9 mouse cellular contexts compared by ENCODE assay signal in the genomic region with DNA sequence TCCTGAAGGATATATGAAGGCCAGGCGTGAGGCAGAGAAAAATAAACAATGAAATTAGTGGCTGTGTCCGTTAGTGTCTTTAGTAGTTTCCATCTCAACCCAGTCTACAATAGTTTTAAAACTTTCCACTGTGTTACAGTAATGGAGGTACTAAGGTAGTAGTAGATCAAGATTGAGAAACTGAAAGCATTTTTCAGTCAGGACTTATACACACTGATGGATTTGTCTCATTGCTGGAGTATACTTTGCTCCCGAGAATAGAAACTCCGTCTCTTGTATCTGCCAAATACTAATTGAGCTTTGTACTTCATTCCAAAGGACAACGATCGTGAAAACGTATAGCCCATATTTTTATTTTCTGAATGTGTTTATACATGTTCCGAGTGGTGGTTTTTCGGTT. TPM values are rescaled to one million over a fixed set of nuclear protein-coding genes. Genes with fewer than 3 reads are reported as not detected.
A peak's percentile ranks its signal among the peaks of the same experiment; 100 is the strongest.
DNase-seq lines count a peak whose midpoint lies in the region; ATAC-seq and TF ChIP-seq lines count a peak whose summit lies in the region.
"Had no signal": no experiment of that assay in that cellular context is flagged by ENCODE, and none has a peak within 500 bp of the region (broad histone marks: within the 10 kb centered on the region; RNA-seq: fewer than 3 reads in every experiment).

No protein-coding gene starts in this region.

- no peaks in the 10 kb centered on the region for H3K9me3 ChIP-seq in heart, embryonic 13.5 days
- H3K9me3 ChIP-seq in ES-Bruce4 (replicated peaks; ENCODE audit: control insufficient read depth, insufficient read depth, low read length, poor library complexity, severe bottlenecking) = no peaks in the 10 kb centered on the region
- H3K9me3 ChIP-seq in forebrain, postnatal 0 days (ENCODE audit: low read length) = no peaks in the 10 kb centered on the region
- H3K9me3 ChIP-seq in midbrain, embryonic 10.5 days (replicated peaks) = no peaks in the 10 kb centered on the region

- peak overlapping the region; percentile 97 for H3K27ac ChIP-seq in heart, embryonic 13.5 days (replicated peaks)
- 0 out of 2 replicates have a peak overlapping the region, but pooled peaks have one; percentile 46 for H3K27ac ChIP-seq in ES-Bruce4 (ENCODE audit: insufficient read depth, low read length)
- H3K27ac ChIP-seq in forebrain, postnatal 0 days (ENCODE audit: low read depth, low read length) = peak overlapping the region; percentile 96
- H3K27ac ChIP-seq in midbrain, embryonic 10.5 days (replicated peaks) = peak overlapping the region; percentile 95

- peaks cover 12% of the 10 kb centered on the region for H3K36me3 ChIP-seq in heart, embryonic 13.5 days
- peaks cover 10% of the 10 kb centered on the region for H3K36me3 ChIP-seq in ES-Bruce4 (ENCODE audit: control insufficient read depth, insufficient read depth, low read length, poor library complexity, severe bottlenecking)
- H3K36me3 ChIP-seq in forebrain, postnatal 0 days (ENCODE audit: insufficient read depth) = peaks cover 5% of the 10 kb centered on the region
- peaks cover 12% of the 10 kb centered on the region for H3K36me3 ChIP-seq in midbrain, embryonic 10.5 days

- DNase-seq in heart, postnatal 4 days = no peak
- no peak for DNase-seq in forebrain, postnatal 0 days
- DNase-seq in midbrain, embryonic 10.5 days (ENCODE audit: low spot score) = no peak
- no peak for DNase-seq in right cerebral cortex, postnatal 10 days (ENCODE audit: low spot score in 2 of 2)
- no peak for DNase-seq in adrenal gland, postnatal 14 days
- no peak for DNase-seq in left cerebral cortex, adult 9 months (ENCODE audit: low spot score in 2 of 2)

- peaks cover 23% of the 10 kb centered on the region for H3K4me1 ChIP-seq in heart, embryonic 13.5 days
- no peaks in the 10 kb centered on the region for H3K4me1 ChIP-seq in ES-Bruce4 (ENCODE audit: control insufficient read depth, insufficient read depth, low read length)
- H3K4me1 ChIP-seq in forebrain, postnatal 0 days (ENCODE audit: insufficient read depth) = peaks cover 10% of the 10 kb centered on the region
- H3K4me1 ChIP-seq in midbrain, embryonic 10.5 days = peaks cover 19% of the 10 kb centered on the region

- no peak for TF ChIP-seq CTCF in ES-Bruce4 (IDR thresholded peaks at IDR 0.05; ENCODE audit: low read depth, low read length)
- TF ChIP-seq CTCF in forebrain, postnatal 0 days (IDR thresholded peaks at IDR 0.05; ENCODE audit: low read depth) = no peak

- H3K27me3 ChIP-seq in heart, embryonic 13.5 days (replicated peaks) = no peaks in the 10 kb centered on the region
- H3K27me3 ChIP-seq in ES-Bruce4 (ENCODE audit: control insufficient read depth, insufficient read depth, low read length, poor library complexity, severe bottlenecking) = no peaks in the 10 kb centered on the region
- H3K27me3 ChIP-seq in forebrain, postnatal 0 days (ENCODE audit: insufficient read depth, low read length) = no peaks in the 10 kb centered on the region
- H3K27me3 ChIP-seq in midbrain, embryonic 10.5 days (ENCODE audit: low read depth, poor library complexity, severe bottlenecking) = no peaks in the 10 kb centered on the region
- H3K27me3 ChIP-seq: Patski had no signal

- H3K9ac ChIP-seq in heart, embryonic 13.5 days = peak overlapping the region; percentile 96
- peak overlapping the region; percentile 94 for H3K9ac ChIP-seq in ES-Bruce4 (ENCODE audit: low read depth, poor library complexity, severe bottlenecking)
- H3K9ac ChIP-seq in forebrain, postnatal 0 days = peak overlapping the region; percentile 89

- TF ChIP-seq EP300 in ES-Bruce4 (IDR thresholded peaks at IDR 0.05; ENCODE audit: insufficient read depth, low read depth, low read length) = no peak

- TF ChIP-seq POLR2A in ES-Bruce4 (IDR thresholded peaks at IDR 0.05; ENCODE audit: insufficient read depth, low read length) = no peak

- peak overlapping the region; percentile 84 for H3K4me3 ChIP-seq in heart, embryonic 13.5 days
- peak overlapping the region; percentile 93 for H3K4me3 ChIP-seq in ES-Bruce4 (ENCODE audit: low read depth, low read length)
- peak overlapping the region; percentile 82 for H3K4me3 ChIP-seq in forebrain, postnatal 0 days (ENCODE audit: low read depth, low read length)
- H3K4me3 ChIP-seq in midbrain, embryonic 10.5 days = peak overlapping the region; percentile 93

- H3K4me2 ChIP-seq in heart, embryonic 13.5 days = peak overlapping the region; percentile 75
- H3K4me2 ChIP-seq in forebrain, postnatal 0 days (ENCODE audit: low read depth) = peak overlapping the region; percentile 59

- WGBS in heart, embryonic 13.5 days = 37% methylated on average over 9 of the region's 9 CpGs
- 29% methylated on average over 9 of the region's 9 CpGs for WGBS in forebrain, postnatal 0 days
- 56% methylated on average over 9 of the region's 9 CpGs for WGBS in midbrain, embryonic 10.5 days

- no peak for ATAC-seq in heart, embryonic 13.5 days (ENCODE audit: extremely low read depth, insufficient number of reproducible peaks, low FRiP score, low TSS enrichment)
- no peak for ATAC-seq in forebrain, postnatal 0 days

RNA-seq across cellular contexts. Expression of a gene that starts 1.0 kb away (rescaled TPM):
- polyA plus RNA-seq in heart, embryonic 13.5 days (2015; fragmentation: Nextera tagmentation; extraction: Ambion mirVana) = 33.9 and 38.7 TPM in 2 replicates
- 10 to 100 TPM; 10.7 to 10.8 TPM for total RNA-seq in heart, postnatal 4 days (2021)
- 43.3 and 47.6 TPM in 2 replicates for polyA plus RNA-seq in ES-Bruce4 (2011; ENCODE audit: insufficient read depth, insufficient read length, low read depth, missing spikeins)
- total RNA-seq in forebrain, postnatal 0 days (2014; rRNA removed) = 21.3 and 23.2 TPM in 2 replicates
- polyA plus RNA-seq in forebrain, postnatal 0 days (2015; fragmentation: Nextera tagmentation; extraction: Ambion mirVana) = 11.7 and 16.4 TPM in 2 replicates
- polyA plus RNA-seq in midbrain, embryonic 10.5 days (2016; fragmentation: Nextera tagmentation; extraction: Ambion mirVana) = 52.5 and 55.6 TPM in 2 replicates
- 26.9 and 28.9 TPM in 2 replicates for total RNA-seq in adrenal gland, postnatal 14 days (2021)

RNA-seq across cellular contexts. Expression of a gene that starts 1.1 kb away (rescaled TPM):
- 19.0 and 20.7 TPM in 2 replicates for polyA plus RNA-seq in heart, embryonic 13.5 days (2015; fragmentation: Nextera tagmentation; extraction: Ambion mirVana)
- 1 to 10 TPM; 7.0 to 8.7 TPM for total RNA-seq in heart, postnatal 4 days (2021)
- polyA plus RNA-seq in ES-Bruce4 (2011; ENCODE audit: insufficient read depth, insufficient read length, low read depth, missing spikeins) = 95.9 and 109 TPM in 2 replicates
- 14.4 and 22.2 TPM in 2 replicates for total RNA-seq in forebrain, postnatal 0 days (2014; rRNA removed)
- polyA plus RNA-seq in forebrain, postnatal 0 days (2015; fragmentation: Nextera tagmentation; extraction: Ambion mirVana) = 12.6 and 12.9 TPM in 2 replicates
- polyA plus RNA-seq in midbrain, embryonic 10.5 days (2016; fragmentation: Nextera tagmentation; extraction: Ambion mirVana) = 21.6 and 22.8 TPM in 2 replicates
- 20.2 and 24.4 TPM in 2 replicates for total RNA-seq in adrenal gland, postnatal 14 days (2021)

Comparison
In these comparisons a context has a peak if more than half of its experiments do, and no peak if none do; other contexts are left out.
1. H3K27ac ChIP-seq: peak in every context shown above with its lines; median percentile 97 in heart, embryonic 13.5 days; 96 in forebrain, postnatal 0 days; 95 in midbrain, embryonic 10.5 days; 46 in ES-Bruce4.